Mouse (Mus musculus) thymus, adult 2 months (tissue): ENCODE data around the gene Hhat. TPM values are rescaled to one million over a fixed set of nuclear protein-coding genes. Genes with fewer than 3 reads are reported as not detected.

Experiments
- DNase-seq: peaks from one replicate; pipeline ENCODE4 v3.0.0; 2021
- H3K27ac ChIP-seq: fragments of 200-500 bp; 2 replicates; pipeline ENCODE4 v1.5.1; 2012; ENCODE audit warnings: low read length, control low read depth; ENCODE audit not compliant: control insufficient read depth, insufficient read depth
- H3K27me3 ChIP-seq: fragments of 200-500 bp; 2 replicates; pipeline ENCODE4 v1.6.1; 2012; ENCODE audit warnings: mild to moderate bottlenecking, low read length, moderate library complexity, mixed read lengths; ENCODE audit not compliant: control insufficient read depth, insufficient read depth
- H3K36me3 ChIP-seq: fragments of 200-500 bp; 2 replicates; pipeline ENCODE4 v1.6.1; 2012; ENCODE audit warnings: mild to moderate bottlenecking, low read length, moderate library complexity; ENCODE audit not compliant: control insufficient read depth, insufficient read depth
- H3K4me1 ChIP-seq: fragments of 200-500 bp; replicated peaks from 2 replicates; pipeline ENCODE4 v1.6.1; 2012; ENCODE audit warnings: low read length; ENCODE audit not compliant: control insufficient read depth, insufficient read depth
- H3K4me3 ChIP-seq: fragments of 200-500 bp; 2 replicates; pipeline ENCODE4 v1.5.1; 2012; ENCODE audit warnings: mild to moderate bottlenecking, low read length, control low read depth, moderate library complexity; ENCODE audit not compliant: control insufficient read depth, insufficient read depth
- CTCF ChIP-seq: fragments of 200-500 bp; IDR thresholded peaks from 2 replicates; pipeline ENCODE4 v1.5.1; 2012; ENCODE audit warnings: mild to moderate bottlenecking, control low read depth, low read length, moderate library complexity, borderline replicate concordance; ENCODE audit not compliant: control insufficient read depth, poor library complexity, insufficient read depth; ENCODE audit errors: extremely low read depth
- POLR2A ChIP-seq: fragments of 200-500 bp; IDR thresholded peaks from 2 replicates; pipeline ENCODE4 v1.6.1; 2012; ENCODE audit warnings: mild to moderate bottlenecking, low read length, control low read depth, moderate library complexity; ENCODE audit not compliant: control insufficient read depth, poor library complexity, insufficient read depth; ENCODE audit errors: extremely low read depth
- WGBS: fragments of 180-500 bp; shearing (Covaris S2); methylation state at CpG from one replicate; pipeline ENCODE4 v1.1.7; 2018; 5-methylcytosine and 5-hydroxymethylcytosine counted together
- polyA plus RNA-seq: library from polyadenylated mRNA; depleted of rRNA; stranded (reverse); fragments of >200 nt; gene quantifications from 2 replicates; pipeline ENCODE4 v1.2.3, GENCODE M21; 2012

The Hhat gene
- polyA plus RNA-seq, 1 experiment: 5.8 TPM

- DNase-seq: no peak
- no peak for TF ChIP-seq POLR2A
- no peak for TF ChIP-seq CTCF
- Histone ChIP-seq H3K4me1 (no peaks in the 10 kb centered on the region), H3K27ac (no peak overlapping the region), H3K4me3 (no peak overlapping the region), H3K36me3 (no peaks in the 10 kb centered on the region), H3K27me3 (no peaks in the 10 kb centered on the region)
Measured at GRCm38 (mm10) chr1:192533016-192533415, 238.0 kb downstream of the Hhat start.

GRCm38 (mm10) chr1:192532212-192532611, 238.8 kb downstream of the Hhat start:
- Histone ChIP-seq H3K4me1 (no peaks in the 10 kb centered on the region), H3K27ac (no peak overlapping the region), H3K4me3 (no peak overlapping the region), H3K36me3 (no peaks in the 10 kb centered on the region), H3K27me3 (no peaks in the 10 kb centered on the region)
- DNase-seq: no peak
- no peak for TF ChIP-seq CTCF
- TF ChIP-seq POLR2A: no peak
- 47% methylated on average over 2 of the region's 2 CpGs for WGBS

GRCm38 (mm10) chr1:192531490-192532146, 239.4 kb downstream of the Hhat start:
- Histone ChIP-seq H3K4me3 (no peak overlapping the region), H3K27ac (no peak overlapping the region), H3K36me3 (no peaks in the 10 kb centered on the region), H3K4me1 (no peaks in the 10 kb centered on the region), H3K27me3 (no peaks in the 10 kb centered on the region)
- TF ChIP-seq CTCF (no peak), POLR2A (no peak)
- no peak for DNase-seq
- 74% methylated on average over 2 of the region's 2 CpGs for WGBS

- Histone ChIP-seq H3K4me1 (no peaks in the 10 kb centered on the region), H3K36me3 (no peaks in the 10 kb centered on the region), H3K27ac (no peak overlapping the region), H3K4me3 (no peak overlapping the region), H3K27me3 (no peaks in the 10 kb centered on the region)
- TF ChIP-seq POLR2A (no peak), CTCF (no peak)
- no peak for DNase-seq
- WGBS: 89% methylated on average over 14 of the region's 14 CpGs
Measured at GRCm38 (mm10) chr1:192525711-192526350, 245.2 kb downstream of the Hhat start.

GRCm38 (mm10) chr1:192522376-192523178, 248.4 kb downstream of the Hhat start:
- Histone ChIP-seq H3K4me1 (no peaks in the 10 kb centered on the region), H3K27me3 (no peaks in the 10 kb centered on the region), H3K4me3 (no peak overlapping the region), H3K27ac (no peak overlapping the region), H3K36me3 (no peaks in the 10 kb centered on the region)
- TF ChIP-seq POLR2A (no peak), CTCF (no peak)
- no peak for DNase-seq
- 88% methylated on average over 12 of the region's 12 CpGs for WGBS

- no peaks in the 10 kb centered on the region for H3K4me1 ChIP-seq
- no peaks in the 10 kb centered on the region for H3K36me3 ChIP-seq
- no peak overlapping the region for H3K4me3 ChIP-seq
- 76% methylated on average over 13 of the region's 13 CpGs for WGBS
- no peak overlapping the region for H3K27ac ChIP-seq
- no peak for DNase-seq
- no peaks in the 10 kb centered on the region for H3K27me3 ChIP-seq
- TF ChIP-seq POLR2A (no peak), CTCF (no peak)
Measured at GRCm38 (mm10) chr1:192520836-192521435, 250.1 kb downstream of the Hhat start.
